Mouse (Mus musculus) skeletal muscle tissue, adult 2 months (tissue): ENCODE data around the gene Rabggtb.
"Not testable (repeated sequence)": the region's sequence is repeated elsewhere in the genome, so short reads cannot be mapped to it uniquely, and the experiment has no call there.

Source experiments
- DNase-seq: peaks from one replicate; pipeline ENCODE4 v3.0.0-alpha.2; 2012; ENCODE audit warnings: low read depth, low spot score

The Rabggtb gene

DNA sequence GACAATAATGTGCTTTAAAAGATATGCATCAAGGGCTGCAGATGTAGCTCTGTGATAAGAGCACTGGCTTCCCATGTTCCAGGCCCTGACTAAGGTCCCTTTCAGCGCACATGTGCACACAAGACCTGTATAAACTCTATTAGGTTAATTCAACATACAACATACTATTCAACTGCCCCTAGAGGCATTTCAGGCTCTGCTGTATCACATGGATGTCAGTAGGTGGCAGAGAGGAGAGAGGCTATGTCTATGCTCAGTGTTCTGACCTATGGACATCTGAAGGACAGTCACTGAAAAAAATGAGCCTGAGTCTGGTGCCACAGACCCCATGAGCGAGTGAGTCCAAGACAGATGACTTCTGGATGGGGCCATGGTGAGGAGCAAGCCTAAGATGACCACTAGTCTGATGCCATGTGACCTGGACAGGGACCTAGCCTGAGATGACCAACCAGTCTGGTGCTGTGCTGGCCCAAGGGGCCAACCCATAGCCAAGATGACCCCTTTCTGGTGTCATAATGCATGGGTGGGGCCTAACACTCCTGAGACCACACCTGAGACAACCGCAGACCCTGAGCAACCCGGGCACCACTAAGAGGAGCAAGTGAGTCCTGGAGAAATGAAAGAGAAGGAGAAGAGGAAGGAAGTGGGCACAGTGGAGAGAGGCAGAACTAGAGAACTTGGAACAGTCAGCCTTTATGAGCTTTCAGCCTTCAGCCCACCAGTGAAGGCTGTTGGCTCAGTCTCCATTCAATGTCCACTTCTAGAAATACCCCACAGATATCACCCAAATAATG, 48.0 kb downstream of the Rabggtb start:
- no peak for DNase-seq

DNA sequence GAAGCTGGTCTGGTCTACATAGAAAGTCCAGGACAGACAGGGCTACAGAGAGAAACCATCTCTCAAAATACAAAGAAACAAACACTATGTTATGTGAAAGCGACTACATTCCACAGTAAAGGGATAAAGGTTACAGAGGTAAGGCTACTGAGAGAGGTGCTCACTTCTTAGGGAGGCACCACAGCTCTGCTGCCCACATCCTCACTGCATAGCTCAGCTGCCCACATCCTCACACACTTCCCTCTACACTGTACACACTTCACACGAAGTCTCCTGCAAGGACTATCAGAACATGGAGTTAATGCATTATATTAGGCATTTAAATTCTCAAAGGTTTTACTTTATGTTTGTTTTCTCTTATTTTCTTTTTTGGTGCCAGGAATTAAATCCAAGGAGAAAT, 49.0 kb downstream of the Rabggtb start:
- no peak for DNase-seq

DNA sequence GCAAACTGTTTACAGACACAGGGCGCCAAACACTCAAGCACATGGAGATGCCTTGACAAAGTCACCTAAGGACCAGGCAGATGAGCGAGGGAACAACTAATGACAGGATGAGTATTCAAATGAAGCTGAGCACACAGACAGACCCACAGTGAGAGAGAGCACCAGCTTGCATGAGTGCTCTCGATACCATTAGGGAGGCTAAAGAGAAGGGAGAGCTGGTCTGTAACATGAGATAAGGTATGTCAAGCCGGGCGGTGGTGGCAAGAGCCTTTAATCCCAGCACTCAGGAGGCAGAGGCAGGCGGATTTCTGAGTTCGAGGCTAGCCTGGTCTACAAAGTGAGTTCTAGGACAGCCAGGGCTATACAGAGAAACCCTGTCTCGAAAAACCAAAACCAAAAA, 52.4 kb downstream of the Rabggtb start:
- not testable (repeated sequence) for DNase-seq

DNA sequence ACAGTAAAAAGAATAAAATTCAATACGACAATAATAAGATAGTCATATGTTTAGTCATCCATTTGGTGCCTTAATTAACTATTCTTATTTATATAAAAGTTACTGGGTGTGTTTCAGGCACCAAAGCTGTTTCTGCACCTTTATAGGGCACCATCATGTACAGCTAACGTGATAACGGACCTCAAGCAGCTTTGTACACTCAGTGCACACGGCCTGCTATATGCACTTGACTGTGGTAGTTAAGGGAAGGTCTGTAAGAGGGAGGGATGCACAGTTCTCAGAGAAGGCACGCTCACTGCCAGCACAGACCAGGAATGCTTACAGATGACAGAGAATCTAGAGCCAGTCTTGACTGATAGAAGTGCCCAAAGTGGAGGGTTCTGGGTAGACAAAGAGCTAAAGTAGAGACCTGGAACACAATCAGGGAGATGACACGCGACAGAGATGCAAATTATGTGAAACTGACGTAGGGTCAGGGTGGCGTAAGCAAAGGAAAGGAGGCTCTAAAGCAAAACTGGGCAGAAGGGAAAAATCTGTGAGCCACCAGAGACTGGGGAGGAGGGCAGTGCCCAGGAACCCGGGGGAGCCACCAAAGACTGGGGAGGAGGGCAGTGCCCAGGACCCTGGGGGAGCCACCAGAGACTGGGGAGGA, 54.3 kb downstream of the Rabggtb start:
- no peak for DNase-seq
